Mouse (Mus musculus) C2C12 (cell line): ENCODE results near the gene Olfr1360.
"Not testable (repeated sequence)": the region's sequence is repeated elsewhere in the genome, so short reads cannot be mapped to it uniquely, and the experiment has no call there.

Experiments used
- CEBPB ChIP-seq: IDR thresholded peaks from one replicate; pipeline ENCODE4 v1.6.1; 2011; ENCODE audit warnings: low read depth, mild to moderate bottlenecking, control low read depth, moderate library complexity
- CTCF ChIP-seq: IDR thresholded peaks from one replicate; pipeline ENCODE4 v1.5.1; 2011; ENCODE audit not compliant: control insufficient read depth, insufficient read depth, insufficient read length
- MAX ChIP-seq: IDR thresholded peaks from one replicate; pipeline ENCODE4 v1.6.1; 2011; ENCODE audit warnings: mild to moderate bottlenecking, control low read depth
- MYOD1 ChIP-seq: IDR thresholded peaks from one replicate; pipeline ENCODE4 v1.6.1; 2011; ENCODE audit warnings: low read depth; ENCODE audit not compliant: control insufficient read depth, insufficient read length
- MYOG ChIP-seq: IDR thresholded peaks from one replicate; pipeline ENCODE4 v1.6.1; 2011; ENCODE audit not compliant: control insufficient read depth, insufficient read length; ENCODE audit errors: extremely low read depth
- USF1 ChIP-seq: IDR thresholded peaks from one replicate; pipeline ENCODE4 v1.6.1; 2011; ENCODE audit warnings: low read depth, mild to moderate bottlenecking, control low read depth, moderate library complexity

DNA sequence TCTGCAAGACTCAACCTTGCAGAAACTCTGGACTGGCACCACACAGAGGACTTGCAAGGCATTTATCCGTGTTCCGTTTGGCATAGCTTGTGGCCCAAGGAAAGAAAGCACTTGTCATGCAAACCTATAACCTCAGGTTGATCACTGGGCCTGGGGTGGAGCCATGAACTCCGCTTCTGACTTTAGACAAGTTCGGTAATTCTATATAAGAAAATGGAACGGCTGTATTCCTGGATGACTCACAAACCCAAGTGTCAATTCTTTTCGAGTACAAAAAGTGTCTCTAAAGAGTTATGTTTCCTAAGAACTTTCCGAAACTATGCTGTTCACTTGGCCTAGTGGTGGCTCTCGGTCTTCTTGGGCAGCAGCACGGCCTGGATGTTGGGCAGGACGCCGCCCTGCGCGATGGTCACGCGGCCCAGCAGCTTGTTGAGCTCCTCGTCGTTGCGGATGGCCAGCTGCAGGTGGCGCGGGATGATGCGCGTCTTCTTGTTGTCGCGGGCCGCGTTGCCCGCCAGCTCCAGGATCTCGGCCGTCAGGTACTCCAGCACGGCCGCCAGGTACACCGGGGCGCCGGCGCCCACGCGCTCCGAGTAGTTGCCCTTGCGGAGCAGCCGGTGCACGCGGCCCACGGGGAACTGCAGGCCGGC lies 44.0 kb upstream of the Olfr1360 start:
- TF ChIP-seq USF1, CTCF, MAX, CEBPB, MYOG, MYOD1: not testable (repeated sequence)
